Mouse (Mus musculus) embryo, embryonic 10 days (tissue): ENCODE measurements around the gene Trpm8.

Experiments
- DNase-seq: peaks from one replicate; pipeline ENCODE4 v3.0.0-alpha.2; 2015; ENCODE audit warnings: low spot score

The Trpm8 gene

GRCm38 (mm10) chr1:88264869-88265240 is 12.6 kb upstream of the Trpm8 start:
- no peak for DNase-seq

GRCm38 (mm10) chr1:88266123-88266522 is 11.3 kb upstream of the Trpm8 start:
- DNase-seq = no peak

- no peak for DNase-seq
These were observed 10.0 kb upstream of the Trpm8 start for GRCm38 (mm10) chr1:88267489-88267888.

- DNase-seq = no peak
These were observed 9.4 kb upstream of the Trpm8 start for GRCm38 (mm10) chr1:88268070-88268469.

GRCm38 (mm10) chr1:88269539-88270309 is 7.7 kb upstream of the Trpm8 start:
- no peak for DNase-seq

GRCm38 (mm10) chr1:88272851-88273250 is 4.6 kb upstream of the Trpm8 start:
- DNase-seq = no peak

- no peak for DNase-seq
These were observed 4.1 kb upstream of the Trpm8 start for GRCm38 (mm10) chr1:88273326-88273725.

- no peak for DNase-seq
These were observed 3.6 kb upstream of the Trpm8 start for GRCm38 (mm10) chr1:88273832-88274231.

GRCm38 (mm10) chr1:88274371-88275077 is 2.9 kb upstream of the Trpm8 start:
- no peak for DNase-seq

GRCm38 (mm10) chr1:88275078-88275680 is 2.3 kb upstream of the Trpm8 start:
- no peak for DNase-seq

- no peak for DNase-seq
These were observed 1.6 kb upstream of the Trpm8 start for GRCm38 (mm10) chr1:88275698-88276523.

GRCm38 (mm10) chr1:88276524-88277097 is 850 bp upstream of the Trpm8 start:
- DNase-seq = no peak

GRCm38 (mm10) chr1:88277818-88278511 is 504 bp downstream of the Trpm8 start:
- no peak for DNase-seq

- DNase-seq = no peak
These were observed 1.9 kb downstream of the Trpm8 start for GRCm38 (mm10) chr1:88279111-88280005.

GRCm38 (mm10) chr1:88280006-88280690 is 2.7 kb downstream of the Trpm8 start:
- no peak for DNase-seq

GRCm38 (mm10) chr1:88282301-88282700 is 4.8 kb downstream of the Trpm8 start:
- no peak for DNase-seq

GRCm38 (mm10) chr1:88283376-88284227 is 6.1 kb downstream of the Trpm8 start:
- DNase-seq = no peak

GRCm38 (mm10) chr1:88284228-88284945 is 6.9 kb downstream of the Trpm8 start:
- DNase-seq = no peak
